Mouse (Mus musculus) cerebellum, postnatal 10 days (tissue): Measurements from ENCODE around the gene Ifnb1.
A peak's percentile ranks its signal among the peaks of the same experiment; 100 is the strongest.
"Not testable (repeated sequence)": the region's sequence is repeated elsewhere in the genome, so short reads cannot be mapped to it uniquely, and the experiment has no call there.

Experiments
- DNase-seq, 2 experiments: peaks; one replicate each; pipeline ENCODE4 v3.0.0; 2021; ENCODE audit warnings: mixed read lengths in 2 of 2

Ifnb1 gene

GRCm38 (mm10) chr4:88522674-88523073 lies at the start of gene Ifnb1:
TSS of gene Ifnb1 (minus strand) at chr4:88522774.
- no peak for DNase-seq

DNA sequence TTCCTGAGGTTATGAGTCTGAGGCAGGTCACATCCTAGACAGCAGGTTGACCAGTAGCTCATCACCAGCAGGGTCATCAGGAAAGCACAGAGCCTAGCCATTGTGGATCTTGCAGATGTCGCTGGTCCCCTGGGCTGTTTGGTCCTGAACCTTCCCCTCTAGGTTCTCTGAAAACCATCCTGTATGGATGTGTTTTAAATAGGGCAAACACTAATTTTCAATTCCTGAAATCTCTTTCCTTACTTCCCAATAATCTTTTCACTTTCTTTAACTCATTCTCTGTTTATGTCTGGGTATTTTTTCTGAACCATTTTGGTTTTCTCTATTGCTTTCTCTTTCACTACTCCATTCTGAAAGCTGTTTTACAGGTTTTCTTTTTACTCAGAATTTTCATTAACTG lies 49.1 kb upstream of the Ifnb1 start, which contains the start of gene Ifna14:
Gene Ifna14 (minus strand): TSS at position 101 of the 400 bp plus-strand sequence.
- DNase-seq = no peak

DNA sequence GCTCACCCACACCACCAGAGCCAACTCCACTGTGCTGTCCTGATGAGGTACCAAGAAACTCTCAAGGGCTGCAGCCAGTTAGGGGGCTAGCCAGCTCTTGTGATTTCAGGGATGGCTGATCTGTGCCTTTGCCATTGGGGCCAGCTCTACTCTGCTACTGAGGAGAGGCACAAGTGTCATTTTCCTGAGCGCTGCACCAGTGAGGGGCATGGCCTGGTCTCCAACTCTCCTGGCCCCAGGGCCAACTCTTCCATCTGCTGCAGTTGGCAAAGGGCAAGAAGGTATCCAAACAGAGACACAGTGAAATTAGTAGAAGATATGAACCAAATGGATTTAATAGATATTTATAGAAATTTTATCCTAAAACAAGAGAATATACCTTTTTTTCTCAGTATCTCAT lies 39.2 kb upstream of the Ifnb1 start:
- peak; percentile 37 to 65 for DNase-seq

DNA sequence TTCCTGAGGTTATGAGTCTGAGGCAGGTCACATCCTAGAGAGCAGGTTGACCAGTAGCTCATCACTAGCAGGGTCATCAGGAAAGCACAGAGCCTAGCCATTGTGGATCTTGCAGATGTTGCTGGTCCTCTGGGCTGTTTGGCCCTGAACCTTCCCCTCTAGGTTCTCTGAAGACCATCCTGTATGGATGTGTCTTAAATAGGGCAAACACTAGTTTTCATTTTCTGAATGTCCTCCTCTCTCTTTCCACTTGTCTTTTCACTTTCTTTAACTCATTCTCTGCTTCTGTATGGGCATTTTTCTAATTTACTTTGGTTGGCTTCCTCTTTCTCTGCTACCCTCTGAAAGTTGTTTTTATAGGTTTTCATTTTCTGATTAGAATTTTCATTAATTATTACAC lies 35.6 kb upstream of the Ifnb1 start, which contains the start of gene Ifna15:
Gene Ifna15 (minus strand): TSS at position 101 of the 400 bp plus-strand sequence.
- DNase-seq = not testable (repeated sequence)

DNA sequence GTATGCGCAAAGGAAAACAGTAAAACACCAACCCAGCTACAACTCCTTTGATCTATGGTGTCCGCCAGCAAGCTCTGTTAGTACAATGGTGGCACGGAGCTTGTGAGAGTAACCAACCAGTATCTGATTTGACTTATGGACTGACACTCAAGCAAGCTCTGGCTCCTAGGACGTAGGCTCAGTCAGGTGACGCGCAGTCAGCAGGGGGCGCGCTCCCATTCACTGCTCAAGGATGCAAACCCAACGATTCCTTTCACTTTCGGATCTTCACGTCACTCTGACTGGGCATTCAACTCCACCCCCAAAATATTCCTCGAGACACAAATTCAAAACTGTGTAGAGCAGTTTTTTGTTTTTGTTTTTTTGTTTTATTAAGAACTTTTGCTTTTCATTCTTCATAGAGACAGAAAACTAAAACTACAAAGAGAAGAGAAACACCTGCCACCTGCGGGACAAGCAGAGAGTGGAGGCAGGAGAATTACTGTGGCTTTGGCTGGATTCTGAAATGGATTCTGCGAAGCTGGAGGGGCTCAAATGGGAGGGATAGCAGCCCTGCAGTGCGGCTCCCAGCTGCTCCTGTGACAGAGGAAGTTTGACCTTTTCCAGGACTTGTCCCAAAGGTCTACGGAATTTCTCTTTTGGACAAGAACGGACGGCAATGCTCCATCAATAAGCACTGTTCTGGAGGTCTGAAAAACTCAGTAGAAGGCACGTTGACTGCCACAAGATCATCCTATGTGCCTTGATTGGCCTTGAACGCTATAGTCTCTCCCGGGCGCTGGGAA lies 27.8 kb upstream of the Ifnb1 start:
- peak; percentile 77 to 82 for DNase-seq

GRCm38 (mm10) chr4:88547986-88548385 lies 25.4 kb upstream of the Ifnb1 start:
- DNase-seq = peak; percentile 70 to 83

GRCm38 (mm10) chr4:88543649-88544234 lies 21.2 kb upstream of the Ifnb1 start:
- DNase-seq = peak; percentile 37 to 83

- DNase-seq = no peak
Observed at GRCm38 (mm10) chr4:88537328-88537727, 14.8 kb upstream of the Ifnb1 start.

- peak; percentile 28 to 39 for DNase-seq
Observed at GRCm38 (mm10) chr4:88536640-88537039, 14.1 kb upstream of the Ifnb1 start.

DNA sequence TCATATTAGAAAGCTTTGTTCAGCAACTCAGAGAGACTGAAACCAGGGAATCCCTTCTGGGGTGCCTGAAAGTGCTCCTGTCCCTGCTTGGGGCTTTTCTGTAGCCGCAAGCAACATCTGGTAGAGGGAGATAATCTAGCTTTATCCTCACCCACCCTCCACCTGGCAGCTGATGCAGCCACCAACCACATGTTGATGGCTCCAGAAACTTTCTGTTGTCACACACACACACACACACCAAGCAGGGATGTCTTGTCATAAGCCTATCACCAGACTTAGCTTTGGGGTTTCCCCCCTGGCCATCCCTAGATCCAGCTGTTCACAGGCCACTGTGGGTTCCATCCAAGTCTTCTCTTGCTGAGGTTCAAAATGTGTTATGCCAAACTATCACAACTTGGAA lies 13.2 kb upstream of the Ifnb1 start:
- no peak for DNase-seq

- peak; percentile 73 to 77 for DNase-seq
Observed at GRCm38 (mm10) chr4:88534903-88535302, 12.3 kb upstream of the Ifnb1 start.

DNA sequence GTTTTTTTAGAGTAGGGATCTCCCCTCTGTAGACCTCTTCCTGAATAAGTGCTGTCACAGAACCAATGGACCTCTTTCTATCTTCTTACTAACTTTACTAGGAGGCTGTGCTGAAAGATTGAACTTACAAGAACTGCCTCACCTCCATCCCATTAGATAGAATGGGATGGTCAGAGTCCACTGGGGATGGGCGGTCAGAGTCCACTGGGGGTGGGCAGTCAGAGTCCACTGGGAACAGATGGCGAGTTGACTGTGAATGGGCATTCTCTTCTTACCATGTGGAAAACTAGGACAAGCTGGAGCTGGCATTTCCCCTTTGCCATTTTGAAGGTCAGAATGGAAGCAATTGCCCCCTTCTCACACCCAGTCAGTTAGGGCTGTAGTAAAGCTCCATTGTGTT lies 10.9 kb upstream of the Ifnb1 start:
- no peak for DNase-seq

- no peak for DNase-seq
Observed at GRCm38 (mm10) chr4:88530892-88531291, 8.3 kb upstream of the Ifnb1 start.

DNA sequence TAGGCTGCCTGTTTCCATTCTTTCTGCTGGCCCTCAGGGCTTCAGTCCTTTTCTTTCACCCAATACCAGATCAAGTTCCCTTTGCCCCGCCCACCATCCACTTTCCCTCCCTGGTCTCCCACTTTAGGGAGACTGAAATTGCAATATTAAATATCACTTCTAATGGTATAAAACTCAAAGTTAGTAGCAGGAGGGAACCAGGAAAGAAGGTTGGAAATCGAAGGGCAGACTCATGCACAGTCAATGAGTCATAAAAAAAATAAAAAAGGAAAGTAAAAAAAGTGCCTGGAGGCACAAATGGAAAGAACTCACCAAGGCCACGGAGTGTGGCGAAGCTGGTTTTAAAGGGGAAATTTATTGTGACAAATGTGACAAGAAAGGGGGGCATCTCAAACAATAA lies 7.7 kb upstream of the Ifnb1 start:
- no peak for DNase-seq

GRCm38 (mm10) chr4:88526379-88527049 lies 3.9 kb upstream of the Ifnb1 start:
- no peak for DNase-seq

DNA sequence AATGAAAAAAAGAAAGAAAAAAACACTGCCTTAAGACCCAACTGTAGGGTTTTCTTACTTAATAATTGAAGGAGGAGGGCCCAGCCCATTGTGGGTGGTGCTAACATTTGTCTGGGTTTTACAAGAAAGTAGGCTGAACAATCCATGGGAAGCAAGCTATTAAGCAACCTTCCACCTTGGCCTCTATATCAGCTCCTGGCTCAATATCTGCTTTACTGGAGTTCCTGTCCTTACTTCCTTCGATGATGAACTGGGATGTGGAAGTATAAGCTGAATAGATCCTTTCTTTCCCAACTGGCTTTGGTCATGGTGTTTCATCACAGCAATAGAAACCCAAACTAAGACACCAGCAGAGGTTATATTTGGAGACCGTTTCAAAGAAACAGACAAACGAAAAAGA lies 2.8 kb upstream of the Ifnb1 start:
- no peak for DNase-seq

DNA sequence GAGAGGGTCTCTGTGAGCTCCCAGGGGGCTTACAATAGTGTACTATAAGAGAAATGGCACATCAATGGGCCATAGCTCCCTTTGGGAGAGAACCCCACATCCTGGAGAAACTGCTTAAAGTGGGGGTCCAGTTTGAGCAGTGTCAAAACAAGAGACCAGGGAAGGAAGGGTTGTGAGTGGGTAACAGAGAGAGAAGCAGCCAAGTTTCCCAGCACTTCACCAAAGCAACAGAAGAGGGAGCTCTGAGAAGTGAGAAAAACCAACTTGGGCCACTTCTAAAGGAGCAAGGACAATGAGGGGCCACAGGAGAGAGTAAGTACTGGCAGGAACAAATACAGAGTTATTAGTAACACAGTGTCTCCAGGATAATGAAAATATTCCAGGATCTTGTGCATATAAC lies 667 bp upstream of the Ifnb1 start:
- DNase-seq = peak; percentile 57 to 59

- no peak for DNase-seq
Observed at GRCm38 (mm10) chr4:88517957-88518356, 4.6 kb downstream of the Ifnb1 start.

- no peak for DNase-seq
Observed at GRCm38 (mm10) chr4:88515711-88516211, 6.8 kb downstream of the Ifnb1 start.

- no peak for DNase-seq
Observed at GRCm38 (mm10) chr4:88515250-88515649, 7.3 kb downstream of the Ifnb1 start.

- DNase-seq = peak; percentile 70 to 74
Observed at GRCm38 (mm10) chr4:88514403-88514802, 8.2 kb downstream of the Ifnb1 start.

- DNase-seq = no peak
Observed at GRCm38 (mm10) chr4:88513743-88514142, 8.8 kb downstream of the Ifnb1 start.

DNA sequence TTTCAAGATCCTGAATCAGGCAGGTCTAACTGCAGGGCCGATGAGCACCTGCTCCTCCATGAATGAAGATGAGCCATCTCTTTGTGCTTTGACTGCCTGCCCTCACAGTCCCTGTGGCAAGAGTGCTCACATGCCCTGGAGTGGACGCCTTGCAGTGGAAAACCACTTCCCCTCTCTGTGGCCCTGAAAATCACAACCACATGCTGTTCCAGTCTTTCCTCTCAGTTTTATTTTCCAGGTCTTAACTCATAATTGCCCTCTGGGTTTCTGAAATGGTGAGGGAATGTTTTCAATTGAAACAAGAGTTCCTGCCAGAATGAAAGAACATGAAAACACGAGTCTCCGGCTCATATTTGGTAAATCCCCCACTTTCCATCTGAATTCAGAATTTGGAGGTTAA lies 18.8 kb downstream of the Ifnb1 start:
- no peak for DNase-seq

DNA sequence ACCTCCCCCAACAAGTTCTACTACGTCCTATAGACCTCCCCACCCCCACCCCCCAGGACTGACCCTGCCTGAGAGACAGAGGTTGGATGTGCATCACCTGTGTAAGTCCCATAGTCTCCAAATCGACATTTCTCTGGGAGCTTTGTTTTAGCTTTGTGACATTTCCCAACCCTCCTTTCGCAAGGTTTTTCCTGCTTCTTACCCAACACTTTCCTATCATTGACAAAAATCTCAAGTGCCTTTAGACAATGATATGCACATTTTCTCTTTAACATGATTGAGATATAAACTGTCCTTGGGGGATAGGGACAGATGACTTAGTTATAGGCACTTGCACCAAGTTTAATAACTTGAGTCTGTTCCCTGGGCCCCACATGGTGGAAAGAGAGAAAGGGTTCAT lies 21.3 kb downstream of the Ifnb1 start:
- DNase-seq = no peak
